Mouse (Mus musculus): Measurements from ENCODE around the gene Bbc3. TPM values are rescaled to one million over a fixed set of nuclear protein-coding genes. Genes with fewer than 3 reads are reported as not detected.
"Not testable (repeated sequence)": the region's sequence is repeated elsewhere in the genome, so short reads cannot be mapped to it uniquely, and the experiment has no call there.

The Bbc3 gene
- total RNA-seq, 2 experiments from 2014 or later: 22.3 to 23.0 TPM

DNA sequence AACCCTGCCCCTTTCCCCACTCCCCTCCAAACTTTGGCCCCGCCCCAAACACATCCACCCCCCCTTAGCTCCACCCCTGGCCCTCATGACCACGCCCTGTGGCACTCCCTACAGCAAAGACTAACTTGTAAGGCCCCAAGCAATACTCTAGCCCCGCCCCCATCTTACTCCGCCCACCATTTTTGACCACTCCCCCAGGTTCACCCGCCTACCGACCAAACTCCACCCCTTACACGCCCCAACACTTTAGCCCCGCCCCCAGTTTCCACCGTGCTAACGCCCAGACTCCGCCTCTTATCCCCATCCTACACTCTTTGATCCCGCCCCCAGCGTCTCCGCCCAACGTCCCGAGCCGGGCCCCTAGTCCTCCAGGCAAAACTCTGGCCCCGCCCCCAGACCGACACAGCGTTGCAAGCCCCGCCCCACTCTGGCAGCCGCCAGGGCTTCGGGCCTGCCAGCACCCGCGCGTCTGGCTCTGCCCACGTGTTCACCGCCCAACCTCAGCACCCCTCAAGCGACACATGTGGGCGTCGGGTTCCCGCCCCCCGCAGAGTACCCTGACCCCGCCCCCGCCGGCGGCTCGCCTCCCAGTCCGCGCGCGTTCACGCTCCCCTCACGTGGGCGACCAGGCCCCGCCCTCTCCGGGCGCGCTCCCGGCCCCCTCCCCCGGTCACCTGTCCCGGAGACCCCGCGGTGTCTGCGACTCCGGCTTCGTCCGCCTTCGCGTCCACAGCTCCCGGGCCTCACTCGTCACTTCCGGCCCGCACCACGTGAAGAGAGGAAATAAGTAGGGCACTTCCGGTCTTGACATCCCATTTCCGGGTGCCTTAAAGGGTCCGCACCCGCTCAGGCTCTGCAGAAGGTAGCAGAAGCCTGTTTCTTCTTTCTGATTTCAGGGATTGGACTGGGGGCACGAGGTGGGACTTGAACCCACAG lies 21.9 kb upstream of the Bbc3 start, which contains the start of gene Ccdc9:
TSS of gene Ccdc9 (minus strand) at position 770 of the 936 bp plus-strand sequence.
- peak; percentile 99 for DNase-seq (ENCODE audit: low spot score in 2 of 2)
- intact Hi-C loops (cut with DNase I): no loop called here

DNA sequence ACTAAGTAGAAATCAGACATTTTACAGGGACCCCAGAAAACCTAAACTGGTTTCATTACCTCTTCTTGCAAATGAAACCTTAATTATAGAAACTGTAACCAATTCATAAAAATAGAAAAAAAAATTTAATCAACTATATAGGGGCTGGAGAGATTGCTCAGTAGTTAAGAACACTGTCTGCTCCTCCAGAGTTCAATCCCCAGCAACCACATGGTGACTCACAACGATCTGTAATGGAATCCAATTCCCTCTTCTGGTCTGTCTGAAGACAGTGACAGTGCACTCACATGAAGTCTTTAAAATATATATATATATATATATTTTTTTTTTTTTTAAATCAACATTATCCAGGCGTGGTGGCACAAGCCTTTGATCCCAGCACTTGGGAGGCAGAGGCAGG lies 21.2 kb upstream of the Bbc3 start:
- intact Hi-C loops (cut with DNase I): no loop called here
- DNase-seq (ENCODE audit: low spot score in 2 of 2): no peak

DNA sequence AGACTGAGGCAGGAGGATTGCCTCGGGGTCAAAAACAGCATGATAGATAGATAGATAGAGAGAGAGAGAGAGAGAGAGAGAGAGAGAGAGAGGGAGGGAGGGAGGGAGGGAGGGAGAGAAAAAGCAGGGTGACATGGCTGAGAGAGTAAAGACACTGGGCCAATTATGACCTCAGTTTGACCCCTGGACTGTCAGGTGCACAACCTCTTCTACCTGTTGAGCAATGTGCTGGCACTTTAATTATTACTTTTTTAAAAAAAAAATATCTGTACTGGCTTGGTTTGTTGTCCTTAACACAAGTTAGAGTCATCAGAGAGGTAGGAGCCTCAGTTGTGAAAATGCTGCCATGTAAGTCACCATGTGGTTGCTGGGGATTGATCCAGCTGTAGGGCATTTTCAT lies 20.4 kb upstream of the Bbc3 start:
- intact Hi-C loops (cut with DNase I): no loop called here

DNA sequence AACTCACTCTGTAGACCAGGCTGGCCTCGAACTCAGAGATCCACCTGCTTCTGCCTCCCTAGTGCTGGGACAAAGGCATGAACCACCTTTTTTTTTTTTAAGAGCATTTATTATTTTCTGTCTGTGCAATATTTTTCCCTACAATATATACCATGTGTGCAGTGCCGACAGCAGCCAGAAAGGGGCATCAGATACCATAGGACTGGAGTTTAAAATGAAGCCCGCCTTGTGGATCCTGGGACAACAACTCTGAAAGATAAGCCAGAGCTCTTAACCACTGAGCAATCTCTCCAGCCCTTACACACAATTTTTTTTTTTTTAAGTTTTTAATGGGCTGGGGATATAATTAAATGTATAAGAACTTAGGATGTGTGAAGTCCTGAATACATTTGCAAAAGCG lies 13.8 kb upstream of the Bbc3 start:
- intact Hi-C loops (cut with DNase I): loop anchor here (1.0 to 10.0 kb wide), 5 partner anchors 20 to 320 kb away; partner anchors contain the start of gene Arhgap35
- DNase-seq (ENCODE audit: low spot score in 2 of 2): peak; percentile 32 to 69

More for the DNA sequence above, 20.4 kb upstream of the Bbc3 start:
- DNase-seq (ENCODE audit: low spot score in 2 of 2): no peak

DNA sequence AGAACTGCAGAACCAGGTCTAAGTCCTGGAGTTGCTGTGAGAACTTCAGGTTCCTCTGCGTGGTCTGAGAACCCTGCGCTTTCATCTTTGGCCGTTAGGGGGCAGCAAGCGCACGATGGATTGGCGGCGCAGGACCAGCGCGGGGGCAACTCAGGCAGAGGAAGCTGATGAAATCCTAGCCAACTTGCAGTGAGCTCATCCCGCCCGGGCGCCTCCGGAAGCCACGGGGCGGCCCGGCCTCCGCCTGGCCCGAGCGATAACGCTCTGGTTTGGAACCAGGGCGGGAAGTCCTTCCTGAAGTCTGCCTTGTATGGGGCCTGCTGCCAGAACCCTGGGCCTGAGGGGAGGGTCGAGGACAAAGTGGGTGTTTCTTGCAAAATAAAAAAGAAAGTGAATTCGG lies 13.4 kb upstream of the Bbc3 start:
- intact Hi-C loops (cut with DNase I): loop anchor here (1.0 to 10.0 kb wide), 5 partner anchors 20 to 320 kb away; partner anchors contain the start of gene Arhgap35
- DNase-seq (ENCODE audit: low spot score in 2 of 2): peak; percentile 94 to 96

DNA sequence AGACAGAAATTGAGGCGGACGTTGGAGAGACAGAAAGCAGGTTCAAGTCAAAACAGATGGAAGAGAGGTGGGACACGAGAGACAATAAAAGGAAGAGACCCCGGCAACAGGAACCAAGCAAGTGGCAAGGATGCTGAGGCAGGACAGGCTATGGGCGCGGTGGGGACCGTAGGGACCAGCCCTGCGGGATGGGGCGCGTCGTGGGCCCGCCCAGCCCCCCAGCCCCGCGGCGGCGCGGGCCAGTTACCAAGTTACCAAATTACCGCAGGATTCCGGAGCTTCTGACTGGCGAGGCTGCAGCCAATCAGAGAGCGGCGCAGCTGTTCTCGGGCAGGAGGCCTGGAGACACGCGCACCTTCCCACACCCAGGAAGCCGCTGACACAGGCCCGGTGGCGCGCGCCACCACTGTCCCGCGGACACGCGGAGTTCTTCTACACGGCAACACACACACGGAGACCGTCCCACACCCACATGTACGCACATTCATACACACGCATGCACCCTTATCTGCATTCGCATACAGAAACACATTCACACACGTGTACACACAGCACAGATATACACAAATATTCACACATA lies 12.8 kb upstream of the Bbc3 start:
- DNase-seq (ENCODE audit: low spot score in 2 of 2): peak; percentile 82 to 88
- intact Hi-C loops (cut with DNase I): loop anchor here (2.0 to 10.0 kb wide), 4 partner anchors 19 to 319 kb away; partner anchors contain the start of gene Arhgap35

DNA sequence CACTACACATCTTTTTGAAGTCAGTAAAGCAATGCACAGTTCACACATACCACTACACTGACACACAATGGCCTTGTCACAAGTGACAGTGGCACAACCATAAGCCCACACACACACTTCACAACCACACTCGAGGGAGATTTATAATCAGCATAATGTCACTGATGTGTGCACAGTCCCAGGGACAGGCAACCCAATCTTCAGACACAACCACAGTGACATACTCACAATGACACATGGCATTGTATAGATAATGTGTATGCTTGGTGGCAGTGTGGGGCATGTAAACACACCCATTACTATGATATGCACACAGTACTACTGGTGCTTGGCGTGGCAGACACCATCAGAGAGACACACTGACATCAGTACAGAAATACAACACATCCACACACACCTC lies 12.0 kb upstream of the Bbc3 start:
- intact Hi-C loops (cut with DNase I): loop anchor here (10.0 kb wide), 2 partner anchors 169 to 319 kb away; partner anchors contain the start of gene Arhgap35
- no peak for DNase-seq (ENCODE audit: low spot score in 2 of 2)

DNA sequence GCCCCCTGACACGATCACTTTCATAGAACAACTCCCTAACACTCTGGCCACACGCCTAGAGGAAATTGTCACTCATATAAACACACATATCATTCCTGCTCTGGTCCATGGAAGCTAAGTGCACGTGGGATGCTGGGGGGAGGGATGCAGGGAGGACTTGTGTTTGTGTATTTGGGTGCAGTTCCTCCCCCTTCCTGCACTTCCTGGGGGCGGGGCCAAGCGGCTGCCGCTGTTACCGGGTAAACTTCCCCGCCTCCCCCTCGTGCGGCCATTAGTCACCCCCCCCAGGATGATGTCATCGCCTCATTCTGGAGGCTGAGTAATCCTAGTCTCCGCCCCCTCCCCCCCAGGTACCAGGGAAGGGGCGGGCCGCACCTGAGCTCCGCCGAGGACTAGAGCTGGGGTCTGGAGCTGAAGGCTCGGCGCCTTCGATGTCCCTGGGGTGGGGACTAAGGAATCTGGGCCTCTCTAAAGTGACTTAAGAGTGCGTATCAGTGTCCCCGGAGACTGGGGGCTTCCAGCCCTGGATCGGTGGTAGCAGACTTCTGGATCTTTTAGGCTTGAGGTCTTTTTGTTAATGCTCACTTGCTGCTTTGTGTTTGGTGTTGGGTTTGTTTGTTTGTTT lies 11.3 kb upstream of the Bbc3 start:
- peak; percentile 76 to 93 for DNase-seq (ENCODE audit: low spot score in 2 of 2)
- intact Hi-C loops (cut with DNase I): loop anchor here (10.0 kb wide), 2 partner anchors 168 to 318 kb away; partner anchors contain the start of gene Arhgap35

DNA sequence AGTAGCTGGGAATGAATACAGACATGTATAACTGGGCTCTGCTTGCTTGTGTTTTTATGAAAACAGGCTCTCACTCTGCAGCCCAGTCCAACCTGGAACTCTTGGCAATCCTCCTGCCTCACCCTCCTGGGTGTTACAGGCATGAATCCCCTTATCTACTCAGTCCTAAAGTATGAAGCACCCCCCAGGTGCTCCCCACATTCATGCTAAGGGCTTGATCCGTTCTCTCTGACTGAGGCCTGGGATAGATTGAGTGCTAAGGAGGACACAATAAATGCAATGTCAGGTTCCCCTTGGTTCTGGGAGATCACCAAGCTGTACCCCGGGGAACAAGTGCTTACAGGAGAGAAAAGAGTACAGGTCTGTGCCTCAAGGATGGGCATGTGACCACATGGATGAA lies 10.6 kb upstream of the Bbc3 start:
- no peak for DNase-seq (ENCODE audit: low spot score in 2 of 2)
- intact Hi-C loops (cut with DNase I): loop anchor here (10.0 kb wide), 2 partner anchors 167 to 317 kb away; partner anchors contain the start of gene Arhgap35

DNA sequence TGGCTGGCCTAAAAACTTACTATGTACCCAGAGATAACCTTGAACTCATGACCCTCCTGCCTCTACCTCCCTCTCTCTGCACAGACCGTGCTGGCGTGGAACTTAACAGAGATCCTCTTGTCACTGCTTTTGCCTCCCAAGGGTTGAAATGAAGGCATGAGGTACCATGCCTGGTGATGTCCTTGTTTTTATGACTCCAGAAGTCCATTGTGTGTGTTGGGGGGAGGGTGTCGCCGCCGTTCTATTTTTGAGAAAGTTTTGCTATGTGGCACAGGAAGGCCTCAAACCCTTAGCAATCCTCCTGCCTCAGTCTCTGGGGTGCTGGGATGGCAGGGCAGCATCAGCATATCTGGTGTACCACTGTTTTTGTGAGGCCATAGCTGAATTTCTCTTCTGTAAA lies 9.3 kb upstream of the Bbc3 start:
- no peak for DNase-seq (ENCODE audit: low spot score in 2 of 2)
- intact Hi-C loops (cut with DNase I): loop anchor here (10.0 kb wide), 2 partner anchors 166 to 316 kb away; partner anchors contain the start of gene Arhgap35

DNA sequence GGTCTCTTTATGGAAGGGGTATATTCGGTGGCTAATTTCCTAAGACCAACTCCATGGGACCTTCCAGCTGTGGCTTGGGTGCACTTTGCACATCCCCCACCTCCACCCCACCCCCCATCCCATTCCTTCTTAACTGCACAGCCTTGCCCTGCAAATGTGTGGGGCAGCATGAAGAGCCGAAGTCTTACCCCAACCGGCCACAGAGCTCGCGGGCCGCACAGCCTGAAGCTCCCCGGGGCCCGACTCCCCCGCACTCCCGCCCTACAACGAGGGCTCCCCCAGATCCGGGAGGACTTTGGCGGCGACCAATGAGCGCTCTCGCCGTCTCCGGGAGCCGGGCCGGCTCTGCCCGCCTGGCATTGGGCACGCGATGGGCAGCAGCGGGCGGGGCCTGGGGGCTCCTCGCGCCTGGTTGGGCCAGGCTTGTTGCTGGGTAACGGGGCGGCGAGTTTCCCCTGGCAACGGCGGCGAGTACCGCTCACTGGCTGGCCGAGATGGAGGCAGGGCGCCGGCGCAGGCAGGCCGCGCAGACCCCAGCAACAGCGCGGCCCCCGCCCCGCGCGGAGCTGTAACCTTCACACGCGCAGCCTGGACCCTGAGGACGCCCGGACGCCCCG lies 8.7 kb upstream of the Bbc3 start:
- intact Hi-C loops (cut with DNase I): loop anchor here (10.0 kb wide), 2 partner anchors 165 to 315 kb away; partner anchors contain the start of gene Arhgap35
- DNase-seq (ENCODE audit: low spot score in 2 of 2): peak; percentile 96

DNA sequence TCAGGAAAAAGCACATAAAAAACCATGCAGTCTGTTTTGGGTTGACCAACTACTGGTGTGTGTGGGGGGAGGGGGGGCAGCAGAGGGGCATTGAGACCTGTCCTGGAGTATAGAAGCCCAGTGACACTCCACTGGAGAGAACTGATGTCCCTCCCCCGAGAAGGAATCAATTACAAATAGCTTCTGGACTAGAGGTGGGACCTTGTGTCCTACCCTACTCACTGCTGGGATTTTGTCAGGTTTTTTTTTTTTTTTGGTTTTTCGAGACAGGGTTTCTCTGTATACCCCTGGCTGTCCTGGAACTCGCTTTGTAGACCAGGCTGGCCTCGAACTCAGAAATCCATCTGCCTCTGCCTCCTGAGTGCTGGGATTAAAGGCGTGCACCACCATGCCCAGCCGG lies 1.1 kb upstream of the Bbc3 start:
- DNase-seq (ENCODE audit: low spot score in 2 of 2); intact Hi-C loops (cut with DNase I): not testable (repeated sequence)

DNA sequence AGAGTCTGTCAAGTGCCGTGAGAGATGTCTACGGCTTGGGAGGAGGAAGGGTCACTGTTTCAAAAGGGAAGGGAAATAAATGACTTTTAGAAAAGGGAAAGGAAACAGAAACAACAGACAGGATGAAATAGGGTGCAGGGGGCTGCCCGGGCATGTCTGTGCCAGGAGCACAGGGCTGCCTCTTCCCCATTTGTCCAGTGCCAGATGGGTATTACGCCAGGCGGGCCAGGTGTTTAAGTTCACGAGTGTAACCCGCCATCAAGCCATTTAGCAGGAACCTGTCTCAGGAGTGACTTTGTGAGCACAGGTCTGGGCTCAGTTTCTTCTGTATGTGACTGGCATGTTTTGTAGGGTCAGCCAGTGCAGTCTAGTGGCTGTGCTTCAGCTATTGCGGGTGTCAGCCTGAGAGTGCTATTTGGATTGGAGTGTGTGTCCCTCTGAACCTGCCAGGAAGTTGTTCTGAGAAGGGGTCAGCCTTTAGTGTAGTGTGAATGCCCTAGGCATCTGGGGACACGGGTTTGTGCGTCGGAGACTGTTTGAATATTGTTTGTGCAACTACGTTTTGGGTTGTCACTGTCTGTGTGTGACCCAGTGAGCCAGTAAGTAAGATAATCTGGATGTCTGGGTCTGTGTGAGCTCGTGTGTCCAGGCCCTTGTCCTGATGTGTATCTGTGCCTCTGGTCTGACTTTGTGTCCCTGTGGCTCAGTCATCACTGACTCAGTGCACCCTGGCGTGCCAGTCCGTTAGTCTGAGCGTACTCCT lies 543 bp downstream of the Bbc3 start:
- intact Hi-C loops (cut with DNase I): no loop called here
- no peak for DNase-seq (ENCODE audit: low spot score in 2 of 2)

DNA sequence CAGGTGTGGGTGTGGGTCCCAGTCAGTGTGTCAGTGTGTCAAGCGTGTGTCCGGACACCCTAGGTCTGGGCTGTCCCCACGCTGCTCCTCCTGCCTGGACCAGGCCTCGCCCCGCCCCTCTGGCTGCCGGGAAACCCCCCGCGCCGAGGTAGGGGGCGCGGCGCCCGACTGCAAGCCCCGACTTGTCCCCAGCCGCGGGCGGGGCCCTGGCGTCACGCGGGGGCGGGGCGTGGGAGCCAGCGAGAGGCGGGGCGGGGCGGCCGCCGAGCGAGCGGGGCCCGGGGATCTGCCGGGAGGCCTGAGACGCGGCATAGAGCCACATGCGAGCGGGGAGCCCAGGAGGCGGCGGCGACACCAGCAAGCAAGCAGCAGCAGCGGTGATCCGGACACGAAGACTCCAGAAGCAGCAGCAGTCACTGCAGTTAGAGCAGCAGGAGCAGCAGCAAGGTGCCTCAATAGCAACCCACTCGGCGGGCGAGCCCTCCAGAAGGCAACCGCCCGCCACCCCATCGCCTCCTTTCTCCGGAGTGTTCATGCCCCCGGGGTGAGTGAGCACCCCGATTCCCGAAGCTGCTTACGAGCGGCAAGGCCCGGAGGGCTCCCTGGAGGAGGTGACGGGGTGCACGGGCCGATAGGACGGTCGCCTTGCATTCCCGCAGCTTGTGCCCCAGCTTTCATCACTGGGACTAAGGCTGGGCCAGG lies 1.3 kb downstream of the Bbc3 start:
- peak; percentile 81 to 85 for DNase-seq (ENCODE audit: low spot score in 2 of 2)
- intact Hi-C loops (cut with DNase I): no loop called here

DNA sequence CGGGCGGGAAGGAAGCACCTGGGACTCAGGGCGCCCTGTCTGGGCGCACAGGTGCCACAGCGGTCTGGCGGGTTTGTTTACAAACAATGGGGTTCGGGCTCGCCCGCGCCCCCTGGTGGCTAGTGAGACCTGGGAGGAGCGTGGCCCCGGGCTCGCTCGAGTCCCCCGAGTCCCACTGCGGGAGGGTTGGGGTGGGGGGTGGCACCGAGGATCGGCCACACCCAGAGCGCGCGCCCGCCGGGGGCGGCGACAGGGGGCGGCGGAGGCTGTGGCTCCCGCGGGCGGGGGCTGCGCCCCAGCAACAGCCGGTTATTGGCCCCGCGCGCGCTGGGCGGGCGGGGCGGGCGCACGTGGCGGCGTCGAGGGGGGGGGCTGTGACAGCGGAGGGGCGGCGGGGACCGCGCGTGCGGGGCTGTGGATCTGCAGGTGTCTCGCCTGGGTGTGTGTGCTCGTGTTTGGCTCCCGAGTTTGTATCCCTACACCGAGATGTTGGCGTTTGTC lies 1.9 kb downstream of the Bbc3 start:
- intact Hi-C loops (cut with DNase I): no loop called here
- peak; percentile 76 to 79 for DNase-seq (ENCODE audit: low spot score in 2 of 2)

DNA sequence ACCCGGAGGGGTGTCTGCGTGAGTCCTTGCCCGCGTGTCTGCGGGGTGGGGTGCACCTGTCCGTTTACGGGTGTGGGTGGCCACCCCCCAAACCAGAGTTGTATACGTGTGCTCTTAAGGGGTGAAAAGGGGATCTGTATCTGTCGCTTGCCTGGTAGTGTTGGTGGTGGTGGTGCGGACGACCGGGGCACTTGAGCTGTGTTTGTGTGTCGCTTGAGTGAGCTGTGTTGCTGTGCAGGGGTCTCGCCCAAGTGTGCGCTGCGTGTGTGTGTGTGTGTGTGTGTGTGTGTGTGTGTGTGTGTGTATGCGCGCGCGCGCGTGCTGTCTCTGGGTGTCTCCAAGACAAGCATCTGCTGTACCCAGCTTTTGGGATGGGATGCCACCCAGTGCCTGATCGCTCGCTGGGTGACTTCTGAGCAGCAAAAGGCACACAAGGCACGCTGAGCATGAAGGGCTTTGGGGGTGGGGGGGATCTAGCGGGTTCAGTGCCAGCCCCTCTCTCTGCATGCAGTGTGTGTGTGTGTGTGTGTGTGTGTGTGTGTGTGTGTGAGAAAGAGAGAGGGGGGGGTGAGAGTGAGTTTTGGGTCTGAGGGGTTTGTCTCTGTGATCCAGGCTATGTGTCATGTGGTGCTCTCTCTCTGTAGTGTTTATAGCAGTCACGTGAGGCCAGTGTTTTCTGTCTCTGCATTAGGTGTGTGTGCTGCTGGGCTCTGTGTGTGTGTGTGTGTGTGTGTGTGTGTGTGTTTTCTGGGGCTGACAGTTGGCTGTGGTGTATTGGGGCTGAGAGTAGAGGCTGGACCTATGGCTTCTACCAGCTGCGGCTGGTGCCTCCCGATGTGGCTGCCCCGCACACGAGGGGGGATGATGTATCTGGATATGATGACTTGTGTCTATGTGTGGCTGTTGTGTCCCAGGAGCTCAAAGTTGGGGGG lies 2.6 kb downstream of the Bbc3 start:
- peak; percentile 70 to 81 for DNase-seq (ENCODE audit: low spot score in 2 of 2)
- intact Hi-C loops (cut with DNase I): no loop called here

Data from left cerebral cortex, postnatal 14 days (tissue).